Mouse (Mus musculus): ENCODE data around the gene Gm20388. TPM values are rescaled to one million over a fixed set of nuclear protein-coding genes. Genes with fewer than 3 reads are reported as not detected.

Gene Gm20388
- polyA plus RNA-seq, 1 experiment from 2014 or later, result not detected

DNA sequence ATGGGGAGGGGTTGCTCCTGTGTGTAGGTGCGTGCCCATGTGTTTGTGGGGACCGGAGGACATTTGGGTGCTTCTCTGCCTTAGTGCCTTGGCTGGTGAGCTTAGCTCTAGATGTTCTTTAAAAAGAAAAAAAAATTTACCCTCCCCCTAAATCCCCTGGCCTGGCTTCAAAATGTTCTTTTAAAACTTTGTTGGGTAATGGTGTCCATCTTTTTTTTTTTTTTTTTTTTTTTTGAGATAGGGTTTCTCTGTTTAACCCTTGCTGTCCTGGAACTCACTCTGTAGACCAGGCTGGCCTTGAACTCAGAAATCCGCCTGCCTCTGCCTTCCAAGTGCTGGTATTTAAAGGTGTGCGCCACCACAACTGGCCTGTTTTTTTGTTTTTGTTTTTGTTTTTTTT is 4.7 kb downstream of the Gm20388 start:
- no peak overlapping the region for H3K27ac ChIP-seq
- H3K27me3 ChIP-seq, result no peaks in the 10 kb centered on the region
- peaks cover 8% of the 10 kb centered on the region; the same call in 1 of the 2 replicates for H3K36me3 ChIP-seq
- no peak overlapping the region for H3K4me3 ChIP-seq
- no peak overlapping the region for H3K9ac ChIP-seq
- ATAC-seq (ENCODE audit: insufficient number of reproducible peaks, insufficient read depth, low FRiP score, low TSS enrichment), result no peak
- 83% methylated on average over 4 of the region's 4 CpGs for WGBS
- H3K4me2 ChIP-seq (replicated peaks), result no peak overlapping the region
- peaks cover 48% of the 10 kb centered on the region for H3K4me1 ChIP-seq
- no peaks in the 10 kb centered on the region for H3K9me3 ChIP-seq

GRCm38 (mm10) chr8:119916237-119916892 is 5.7 kb downstream of the Gm20388 start:
- peak; percentile 49; the same call in 1 of the 2 replicates for ATAC-seq (ENCODE audit: insufficient number of reproducible peaks, insufficient read depth, low FRiP score, low TSS enrichment)
- H3K9ac ChIP-seq, result no peak overlapping the region
- no peak overlapping the region for H3K27ac ChIP-seq
- H3K27me3 ChIP-seq, result no peaks in the 10 kb centered on the region
- no peak overlapping the region for H3K4me2 ChIP-seq (replicated peaks)
- H3K4me1 ChIP-seq, result peaks cover 48% of the 10 kb centered on the region
- no peaks in the 10 kb centered on the region for H3K9me3 ChIP-seq
- H3K36me3 ChIP-seq, result peaks cover 8% of the 10 kb centered on the region; the same call in 1 of the 2 replicates
- WGBS, result 80% methylated on average over 16 of the region's 16 CpGs
- no peak overlapping the region for H3K4me3 ChIP-seq

DNA sequence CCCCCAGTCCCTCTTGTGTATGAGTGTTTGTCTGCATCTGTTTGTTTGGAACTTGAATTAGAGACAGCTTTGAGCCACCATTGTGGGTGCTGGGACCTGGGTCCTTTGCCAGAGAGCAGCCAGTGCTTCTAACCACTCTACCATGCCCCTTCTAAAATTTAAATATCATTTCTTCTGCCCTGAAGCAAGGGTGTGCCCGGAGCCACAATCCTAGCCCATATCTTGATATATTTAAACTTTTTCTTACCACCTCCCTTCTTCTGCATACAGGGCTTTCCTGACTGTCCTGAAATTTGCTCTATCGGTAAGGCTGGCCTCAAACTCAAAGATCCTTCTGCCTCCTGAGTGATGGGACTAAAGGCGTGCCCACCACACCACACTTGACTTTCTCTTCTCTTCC is 6.8 kb downstream of the Gm20388 start:
- WGBS, result 84% methylated on average over 3 of the region's 3 CpGs

DNA sequence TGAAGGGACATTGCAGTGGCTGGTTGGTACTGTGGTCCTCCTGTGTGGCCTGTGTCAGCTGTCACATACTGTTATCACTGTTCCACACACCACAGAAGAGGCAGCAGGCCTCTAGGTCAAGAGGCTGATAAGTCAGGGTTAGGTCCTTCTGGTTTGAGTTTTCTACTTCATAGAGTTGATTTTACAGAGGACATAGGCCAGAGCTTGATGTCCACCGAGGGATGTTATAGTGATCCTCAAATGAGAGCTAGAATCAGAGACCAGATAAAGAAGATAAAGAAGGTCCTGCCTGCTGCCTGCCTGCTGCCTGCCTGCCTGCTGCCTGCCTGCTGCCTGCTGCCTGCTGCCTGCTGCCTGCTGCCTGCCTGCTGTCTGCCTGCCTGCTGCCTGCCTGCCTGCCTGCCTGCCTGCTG is 7.5 kb downstream of the Gm20388 start:
- 46% methylated on average over 1 of the region's 1 CpGs for WGBS
- no peak overlapping the region for H3K4me2 ChIP-seq (replicated peaks)
- no peak for ATAC-seq (ENCODE audit: insufficient number of reproducible peaks, insufficient read depth, low FRiP score, low TSS enrichment)

More for the DNA sequence above, 6.8 kb downstream of the Gm20388 start:
- H3K4me3 ChIP-seq, result no peak overlapping the region
- H3K4me1 ChIP-seq, result peaks cover 43% of the 10 kb centered on the region
- no peaks in the 10 kb centered on the region for H3K27me3 ChIP-seq
- no peak for ATAC-seq (ENCODE audit: insufficient number of reproducible peaks, insufficient read depth, low FRiP score, low TSS enrichment)
- H3K4me2 ChIP-seq (replicated peaks), result no peak overlapping the region
- H3K36me3 ChIP-seq, result peaks cover 8% of the 10 kb centered on the region; the same call in 1 of the 2 replicates
- H3K27ac ChIP-seq, result no peak overlapping the region
- no peak overlapping the region for H3K9ac ChIP-seq
- no peaks in the 10 kb centered on the region for H3K9me3 ChIP-seq

DNA sequence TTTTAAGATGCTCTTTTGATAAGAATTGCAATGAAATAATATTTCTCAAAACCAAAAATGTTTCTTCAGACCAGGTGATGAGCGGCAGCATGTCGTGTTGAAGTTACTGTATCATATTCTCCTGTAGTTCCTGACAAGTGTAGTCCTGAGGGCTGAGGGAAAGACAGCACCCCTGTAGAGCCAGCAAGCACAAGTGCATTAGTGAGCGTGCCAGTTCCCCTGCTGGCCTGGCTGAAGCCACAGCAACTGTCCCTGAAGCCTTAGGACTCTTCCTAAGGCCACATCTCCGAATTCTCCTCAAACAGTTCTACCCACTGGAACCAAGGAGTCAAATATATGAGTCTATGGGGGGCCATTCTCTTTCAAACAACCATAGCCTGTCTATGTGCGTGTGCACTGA is 12.6 kb downstream of the Gm20388 start:
- H3K9ac ChIP-seq, result no peak overlapping the region
- no peaks in the 10 kb centered on the region for H3K27me3 ChIP-seq
- whole genome bisulfite sequencing, result 84% methylated on average over 5 of the region's 5 CpGs
- no peak overlapping the region for H3K27ac ChIP-seq
- H3K36me3 ChIP-seq, result 0 out of 2 replicates have a peak, but pooled peaks cover 3% of the 10 kb centered on the region
- H3K4me1 ChIP-seq, result 0 out of 2 replicates have a peak, but pooled peaks cover 3% of the 10 kb centered on the region
- no peak for ATAC-seq (ENCODE audit: insufficient number of reproducible peaks, insufficient read depth, low FRiP score, low TSS enrichment)
- no peaks in the 10 kb centered on the region for H3K9me3 ChIP-seq
- no peak overlapping the region for H3K4me2 ChIP-seq (replicated peaks)
- no peak overlapping the region for H3K4me3 ChIP-seq

More for the DNA sequence above, 7.5 kb downstream of the Gm20388 start:
- no peak overlapping the region for H3K9ac ChIP-seq
- peaks cover 35% of the 10 kb centered on the region for H3K4me1 ChIP-seq
- no peaks in the 10 kb centered on the region for H3K9me3 ChIP-seq
- H3K27ac ChIP-seq, result no peak overlapping the region
- no peak overlapping the region for H3K4me3 ChIP-seq
- H3K27me3 ChIP-seq, result no peaks in the 10 kb centered on the region
- H3K36me3 ChIP-seq, result peaks cover 8% of the 10 kb centered on the region; the same call in 1 of the 2 replicates

DNA sequence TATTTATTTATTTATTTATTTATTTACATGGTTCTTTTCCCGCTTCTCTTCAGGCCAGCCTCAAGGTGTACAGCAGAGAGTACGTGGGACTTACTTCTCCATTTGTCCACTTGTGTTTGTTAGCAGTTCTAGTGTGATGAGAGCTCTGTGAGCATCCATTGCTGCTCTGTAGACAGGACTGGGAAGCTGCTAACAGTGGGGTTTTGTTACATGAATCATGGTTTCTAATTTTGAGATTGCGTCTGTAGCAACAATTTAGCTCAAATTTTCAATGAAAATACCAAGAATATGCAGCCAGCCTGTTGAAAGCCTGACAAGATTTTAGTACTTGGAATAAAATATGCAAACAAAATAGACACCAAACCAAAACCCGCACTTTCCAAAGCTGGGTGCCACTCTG is 14.8 kb downstream of the Gm20388 start:
- Histone ChIP-seq H3K9me3 (no peaks in the 10 kb centered on the region), H3K4me2 (replicated peaks) (no peak overlapping the region), H3K36me3 (no peaks in the 10 kb centered on the region), H3K4me1 (0 out of 2 replicates have a peak, but pooled peaks cover 3% of the 10 kb centered on the region), H3K27ac (no peak overlapping the region), H3K4me3 (no peak overlapping the region), H3K9ac (no peak overlapping the region), H3K27me3 (no peaks in the 10 kb centered on the region)
- ATAC-seq (ENCODE audit: insufficient number of reproducible peaks, insufficient read depth, low FRiP score, low TSS enrichment), result no peak
- WGBS, result 90% methylated on average over 4 of the region's 4 CpGs

DNA sequence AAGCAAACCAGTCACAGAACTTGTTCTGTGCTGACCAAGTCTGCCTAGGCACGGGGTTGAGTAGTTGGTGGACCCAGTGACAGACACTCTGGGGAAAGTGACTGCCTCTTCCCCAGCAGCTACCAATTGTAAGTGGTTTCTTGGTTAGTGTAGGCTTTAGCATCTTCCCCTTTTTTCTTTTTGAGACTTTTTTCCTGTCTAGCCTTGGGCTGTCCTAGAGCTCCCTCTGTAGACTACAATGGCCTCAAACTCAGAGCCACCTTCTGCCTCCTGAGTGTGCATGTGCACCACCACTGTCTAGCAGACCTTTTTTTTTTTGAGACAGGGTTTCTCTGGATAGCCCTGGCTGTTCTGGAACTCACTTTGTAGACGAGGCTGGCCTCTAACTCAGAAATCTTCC is 15.8 kb downstream of the Gm20388 start:
- H3K4me2 ChIP-seq (replicated peaks), result no peak overlapping the region
- H3K36me3 ChIP-seq, result no peaks in the 10 kb centered on the region
- H3K4me1 ChIP-seq, result 0 out of 2 replicates have a peak, but pooled peaks cover 3% of the 10 kb centered on the region
- ATAC-seq (ENCODE audit: insufficient number of reproducible peaks, insufficient read depth, low FRiP score, low TSS enrichment), result no peak
- no peaks in the 10 kb centered on the region for H3K27me3 ChIP-seq
- 80% methylated on average over 2 of the region's 2 CpGs for WGBS
- no peak overlapping the region for H3K9ac ChIP-seq
- H3K4me3 ChIP-seq, result no peak overlapping the region
- no peaks in the 10 kb centered on the region for H3K9me3 ChIP-seq
- H3K27ac ChIP-seq, result no peak overlapping the region

- no peak for ATAC-seq (ENCODE audit: insufficient number of reproducible peaks, insufficient read depth, low FRiP score, low TSS enrichment)
- WGBS, result 46% methylated on average over 6 of the region's 6 CpGs
- Histone ChIP-seq H3K27ac (no peak overlapping the region), H3K9me3 (no peaks in the 10 kb centered on the region), H3K4me3 (no peak overlapping the region), H3K9ac (no peak overlapping the region), H3K36me3 (peaks cover 7% of the 10 kb centered on the region; the same call in 1 of the 2 replicates), H3K4me2 (replicated peaks) (no peak overlapping the region), H3K4me1 (0 out of 2 replicates have a peak, but pooled peaks cover 3% of the 10 kb centered on the region), H3K27me3 (no peaks in the 10 kb centered on the region)
Measured at GRCm38 (mm10) chr8:119927422-119928092, 16.9 kb downstream of the Gm20388 start.

DNA sequence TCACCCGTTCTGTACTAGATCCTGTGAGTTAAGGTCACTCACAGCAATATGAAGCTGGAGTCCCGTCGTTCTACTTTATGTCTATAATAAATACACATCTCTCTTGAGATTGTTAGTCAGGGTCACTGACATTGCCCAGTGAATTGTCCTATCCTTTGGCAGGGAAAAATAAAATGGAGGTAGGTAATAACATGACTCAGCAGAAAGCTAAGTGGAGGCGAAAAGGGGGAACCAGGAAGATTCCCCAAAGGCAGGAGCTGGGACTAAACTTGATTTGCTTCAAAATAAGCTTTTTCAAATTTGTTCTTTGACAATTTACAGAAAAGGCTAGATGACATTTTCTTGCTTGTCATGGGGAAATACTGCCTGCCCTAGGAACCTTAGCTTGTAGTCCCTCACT is 20.7 kb downstream of the Gm20388 start:
- Histone ChIP-seq H3K36me3 (peaks cover 38% of the 10 kb centered on the region), H3K4me2 (replicated peaks) (no peak overlapping the region), H3K4me1 (no peaks in the 10 kb centered on the region), H3K27ac (no peak overlapping the region), H3K9ac (no peak overlapping the region), H3K4me3 (no peak overlapping the region), H3K27me3 (no peaks in the 10 kb centered on the region), H3K9me3 (no peaks in the 10 kb centered on the region)
- 89% methylated on average over 4 of the region's 4 CpGs for WGBS
- no peak for ATAC-seq (ENCODE audit: insufficient number of reproducible peaks, insufficient read depth, low FRiP score, low TSS enrichment)

GRCm38 (mm10) chr8:119933681-119934080 is 23.0 kb downstream of the Gm20388 start:
- 97% methylated on average over 4 of the region's 4 CpGs for WGBS
- Histone ChIP-seq H3K4me3 (no peak overlapping the region), H3K27me3 (no peaks in the 10 kb centered on the region), H3K9me3 (no peaks in the 10 kb centered on the region), H3K27ac (no peak overlapping the region), H3K9ac (no peak overlapping the region), H3K36me3 (peaks cover 53% of the 10 kb centered on the region), H3K4me1 (no peaks in the 10 kb centered on the region), H3K4me2 (replicated peaks) (no peak overlapping the region)
- ATAC-seq (ENCODE audit: insufficient number of reproducible peaks, insufficient read depth, low FRiP score, low TSS enrichment), result no peak

DNA sequence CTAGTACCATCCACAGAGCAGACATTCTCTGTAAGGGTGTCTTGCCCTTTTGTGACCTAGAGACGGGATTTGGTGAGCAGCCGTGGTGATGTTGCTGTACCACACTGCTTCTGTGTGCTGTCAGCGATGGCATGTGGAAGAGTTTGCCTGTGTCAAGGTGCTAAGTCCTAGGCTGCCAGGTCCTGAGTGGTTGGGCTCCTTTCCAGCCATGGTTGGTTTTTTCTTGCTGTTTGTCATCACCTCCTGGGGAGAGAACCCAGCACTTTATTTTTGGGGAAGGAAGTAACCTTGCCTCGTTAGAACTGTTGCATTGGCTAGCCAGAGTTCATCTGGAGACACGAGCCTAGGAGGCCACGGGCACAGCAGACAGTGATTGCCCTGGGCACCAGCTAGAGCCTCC is 24.9 kb downstream of the Gm20388 start:
- no peak overlapping the region for H3K9ac ChIP-seq
- peaks cover 63% of the 10 kb centered on the region for H3K36me3 ChIP-seq
- no peaks in the 10 kb centered on the region for H3K9me3 ChIP-seq
- no peak overlapping the region for H3K27ac ChIP-seq
- no peak overlapping the region for H3K4me3 ChIP-seq
- ATAC-seq (ENCODE audit: insufficient number of reproducible peaks, insufficient read depth, low FRiP score, low TSS enrichment), result no peak
- H3K4me2 ChIP-seq (replicated peaks), result no peak overlapping the region
- 83% methylated on average over 6 of the region's 6 CpGs for WGBS
- H3K27me3 ChIP-seq, result no peaks in the 10 kb centered on the region
- no peaks in the 10 kb centered on the region for H3K4me1 ChIP-seq

GRCm38 (mm10) chr8:119938481-119938880 is 27.8 kb downstream of the Gm20388 start:
- no peak overlapping the region for H3K4me3 ChIP-seq
- no peak overlapping the region for H3K4me2 ChIP-seq (replicated peaks)
- no peaks in the 10 kb centered on the region for H3K27me3 ChIP-seq
- H3K36me3 ChIP-seq, result peaks cover 69% of the 10 kb centered on the region
- no peak overlapping the region for H3K27ac ChIP-seq
- 90% methylated on average over 7 of the region's 7 CpGs for WGBS
- no peak overlapping the region for H3K9ac ChIP-seq
- no peaks in the 10 kb centered on the region for H3K4me1 ChIP-seq
- no peaks in the 10 kb centered on the region for H3K9me3 ChIP-seq
- no peak for ATAC-seq (ENCODE audit: insufficient number of reproducible peaks, insufficient read depth, low FRiP score, low TSS enrichment)
